Mouse (Mus musculus) CH12.LX (cell line): Measurements from ENCODE around the gene Fxyd3.

ENCODE experiments used
- CTCF ChIP-seq, 2 experiments: IDR thresholded peaks in 1 of 2; conservative IDR thresholded peaks in 1 of 2; 2 replicates each; pipeline ENCODE4 v1.5.1; 2011 to 2012; ENCODE audit warnings: low read depth in 2 of 2, low read length in 2 of 2, improper control_type of control experiment in 1 of 2, inconsistent platforms in 1 of 2, mild to moderate bottlenecking in 1 of 2, moderate library complexity in 1 of 2
- MXI1 ChIP-seq: IDR thresholded peaks from 2 replicates; pipeline ENCODE4 v1.6.1; 2011; ENCODE audit warnings: mild to moderate bottlenecking, low read depth, low read length, improper control_type of control experiment
- ZNF384 ChIP-seq: IDR thresholded peaks from 2 replicates; pipeline ENCODE4 v1.6.1; 2012; ENCODE audit warnings: low read depth, low read length, improper control_type of control experiment, inconsistent platforms

GRCm38 (mm10) chr7:31116721-31117145 is 40.2 kb upstream of the Fxyd3 start:
- TF ChIP-seq CTCF (conservative IDR thresholded peaks at IDR 0.05 in 1 of 2, IDR thresholded peaks at IDR 0.05 in 1 of 2; ENCODE audit: low read depth in 2 of 2, low read length in 2 of 2) (no peak), ZNF384 (no peak), MXI1 (no peak)
